Comparison of ENCODE assay signal across 23 mouse cellular contexts in the genomic region with DNA sequence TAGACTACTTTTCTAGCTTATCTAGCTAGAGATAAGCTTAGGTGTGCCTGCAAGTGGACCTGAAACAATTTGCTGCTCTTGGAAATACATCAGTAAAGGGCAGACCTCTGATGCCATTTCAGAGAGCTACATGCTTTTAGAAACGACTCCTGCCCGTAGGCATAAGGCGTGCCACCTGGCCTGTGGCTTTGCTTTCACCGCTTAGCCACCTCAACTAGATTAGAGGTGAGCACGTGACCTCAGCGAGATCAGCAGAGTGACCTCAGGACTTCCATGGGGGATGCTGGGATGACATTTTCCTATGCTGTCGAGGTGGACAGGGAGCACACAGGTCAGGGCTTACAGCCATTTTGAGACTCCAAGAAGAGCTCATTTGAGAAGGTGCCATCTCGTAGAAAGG.
DNase-seq lines count a peak whose midpoint lies in the region; ATAC-seq and TF ChIP-seq lines count a peak whose summit lies in the region.
"Had no signal": no experiment of that assay in that cellular context is flagged by ENCODE, and none has a peak within 500 bp of the region (broad histone marks: within the 10 kb centered on the region; RNA-seq: fewer than 3 reads in every experiment).

No protein-coding gene starts in this region.

- intact Hi-C loops in left cerebral cortex, adult 2 months (cut with DNase I) = loop anchor here (1.0 to 5.0 kb wide), 2 partner anchors 222 to 604 kb away; no protein-coding TSS in a partner anchor

- H3K4me3 ChIP-seq in heart, embryonic 11.5 days (ENCODE audit: low read depth, low read length) = no peak overlapping the region
- no peak overlapping the region for H3K4me3 ChIP-seq in heart, embryonic 15.5 days
- no peak overlapping the region for H3K4me3 ChIP-seq in left cerebral cortex, adult 2 months
- H3K4me3 ChIP-seq: embryonic facial prominence, embryonic 15.5 days; erythroblast, embryonic 14.5 days; forebrain, embryonic 10.5 days; gastrocnemius, adult 2 months; hindbrain, embryonic 12.5 days had no signal

- no peaks in the 10 kb centered on the region for H3K36me3 ChIP-seq in heart, embryonic 11.5 days (ENCODE audit: control insufficient read depth, insufficient read depth, low read length)
- H3K36me3 ChIP-seq in heart, embryonic 15.5 days = no peaks in the 10 kb centered on the region
- H3K36me3 ChIP-seq: embryonic facial prominence, embryonic 15.5 days; forebrain, embryonic 10.5 days; hindbrain, embryonic 12.5 days had no signal

- WGBS in heart, embryonic 11.5 days (ENCODE audit: insufficient replicate concordance) = 62% methylated on average over 8 of the region's 8 CpGs
- 64% methylated on average over 8 of the region's 8 CpGs for WGBS in heart, embryonic 15.5 days

- DNase-seq in heart, postnatal 4 days = no peak
- no peak for DNase-seq in heart, adult 18-20 months
- DNase-seq in left cerebral cortex, adult 2 months (ENCODE audit: extremely low spot score in 1 of 2, low spot score in 2 of 2) = no peak
- no peak for DNase-seq in left cerebral cortex, adult 9 months (ENCODE audit: low spot score in 2 of 2)
- DNase-seq in lung, postnatal 36 days = no peak
- DNase-seq: adrenal gland, adult 2 months; adrenal gland, postnatal 36 days; cerebellum, adult 2 months; cerebellum, postnatal 14 days; embryo, embryonic 11 days; gastrocnemius, adult 2 months; gastrocnemius, postnatal 25 days; kidney, adult 8-10 months had no signal

- TF ChIP-seq CTCF in left cerebral cortex, adult 2 months (IDR thresholded peaks at IDR 0.05) = no peak

- no peak overlapping the region for H3K9ac ChIP-seq in heart, embryonic 11.5 days (ENCODE audit: low read depth, low read length)
- H3K9ac ChIP-seq in heart, embryonic 15.5 days = no peak overlapping the region
- H3K9ac ChIP-seq: embryonic facial prominence, embryonic 15.5 days; hindbrain, embryonic 12.5 days had no signal

- peak overlapping the region; percentile 54 for H3K27ac ChIP-seq in heart, embryonic 11.5 days (ENCODE audit: low read depth, low read length)
- 0 out of 2 replicates have a peak overlapping the region, but pooled peaks have one; percentile 14 for H3K27ac ChIP-seq in heart, embryonic 15.5 days
- H3K27ac ChIP-seq in left cerebral cortex, adult 2 months = peak overlapping the region; percentile 54; the same call in 1 of the 2 replicates
- H3K27ac ChIP-seq: embryonic facial prominence, embryonic 15.5 days; forebrain, embryonic 10.5 days; gastrocnemius, adult 2 months; hindbrain, embryonic 12.5 days had no signal

- no peaks in the 10 kb centered on the region for H3K27me3 ChIP-seq in heart, embryonic 11.5 days (ENCODE audit: control insufficient read depth, insufficient read depth, low read length)
- H3K27me3 ChIP-seq in heart, embryonic 15.5 days = no peaks in the 10 kb centered on the region
- H3K27me3 ChIP-seq: embryonic facial prominence, embryonic 15.5 days; hindbrain, embryonic 12.5 days had no signal

- peaks cover 3% of the 10 kb centered on the region; the same call in 1 of the 2 replicates for H3K4me1 ChIP-seq in heart, embryonic 11.5 days (ENCODE audit: control insufficient read depth, insufficient read depth, low read length)
- H3K4me1 ChIP-seq in heart, embryonic 15.5 days (replicated peaks) = peaks cover 10% of the 10 kb centered on the region
- H3K4me1 ChIP-seq: embryonic facial prominence, embryonic 15.5 days; forebrain, embryonic 10.5 days; hindbrain, embryonic 12.5 days had no signal

- ATAC-seq in heart, embryonic 11.5 days (replicated peaks; ENCODE audit: insufficient number of reproducible peaks, low FRiP score, low TSS enrichment) = no peak
- no peak for ATAC-seq in heart, embryonic 15.5 days (replicated peaks; ENCODE audit: insufficient number of reproducible peaks, insufficient read depth, low FRiP score, low read depth)
- ATAC-seq: forebrain, embryonic 14.5 days; hindbrain, embryonic 16.5 days; inflammation-experienced regulatory T-cells, adult 6 months; intestine, postnatal 0 days had no signal

- H3K9me3 ChIP-seq in heart, embryonic 11.5 days (replicated peaks; ENCODE audit: control insufficient read depth, low read length) = no peaks in the 10 kb centered on the region
- H3K9me3 ChIP-seq in heart, embryonic 15.5 days (replicated peaks) = no peaks in the 10 kb centered on the region
- H3K9me3 ChIP-seq: embryonic facial prominence, embryonic 15.5 days; hindbrain, embryonic 12.5 days had no signal

- H3K4me2 ChIP-seq in heart, embryonic 11.5 days = peak overlapping the region; percentile 7; the same call in 1 of the 2 replicates
- peak overlapping the region; percentile 2; the same call in 1 of the 2 replicates for H3K4me2 ChIP-seq in heart, embryonic 15.5 days
- H3K4me2 ChIP-seq: embryonic facial prominence, embryonic 15.5 days; hindbrain, embryonic 12.5 days had no signal
